Mouse (Mus musculus): ENCODE measurements around the gene Tmem126b.

Gene Tmem126b

GRCm38 (mm10) chr7:90475793-90476312, at the start of gene Tmem126b:
Gene Tmem126b (minus strand): TSS chr7:90476001.
- DNase-seq (ENCODE audit: low spot score), result peak; percentile 98

- DNase-seq (ENCODE audit: low spot score), result peak; percentile 13
Observed at GRCm38 (mm10) chr7:90512293-90512692, 36.5 kb upstream of the Tmem126b start.

DNA sequence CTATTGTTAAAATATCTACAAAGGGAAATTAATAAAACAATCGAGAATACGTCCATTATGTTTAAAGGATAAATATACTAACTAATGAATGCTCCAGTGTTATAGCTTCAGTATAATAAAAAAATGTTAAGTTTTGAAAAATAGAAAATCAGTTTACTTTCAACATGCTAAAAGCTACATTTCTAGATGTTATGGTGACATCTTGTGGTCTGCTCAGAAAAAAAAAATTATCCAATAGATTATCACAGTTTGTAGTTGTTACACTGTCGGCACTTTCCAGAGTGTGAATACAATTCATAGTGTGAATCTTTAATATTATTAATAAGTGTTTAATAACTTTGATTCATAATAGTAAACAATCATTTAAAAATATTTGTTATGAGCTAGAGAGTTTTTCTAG, 32.3 kb upstream of the Tmem126b start:
- no peak for DNase-seq (ENCODE audit: low spot score)

- no peak for DNase-seq (ENCODE audit: low spot score)
Observed at GRCm38 (mm10) chr7:90482607-90483006, 6.8 kb upstream of the Tmem126b start.

DNA sequence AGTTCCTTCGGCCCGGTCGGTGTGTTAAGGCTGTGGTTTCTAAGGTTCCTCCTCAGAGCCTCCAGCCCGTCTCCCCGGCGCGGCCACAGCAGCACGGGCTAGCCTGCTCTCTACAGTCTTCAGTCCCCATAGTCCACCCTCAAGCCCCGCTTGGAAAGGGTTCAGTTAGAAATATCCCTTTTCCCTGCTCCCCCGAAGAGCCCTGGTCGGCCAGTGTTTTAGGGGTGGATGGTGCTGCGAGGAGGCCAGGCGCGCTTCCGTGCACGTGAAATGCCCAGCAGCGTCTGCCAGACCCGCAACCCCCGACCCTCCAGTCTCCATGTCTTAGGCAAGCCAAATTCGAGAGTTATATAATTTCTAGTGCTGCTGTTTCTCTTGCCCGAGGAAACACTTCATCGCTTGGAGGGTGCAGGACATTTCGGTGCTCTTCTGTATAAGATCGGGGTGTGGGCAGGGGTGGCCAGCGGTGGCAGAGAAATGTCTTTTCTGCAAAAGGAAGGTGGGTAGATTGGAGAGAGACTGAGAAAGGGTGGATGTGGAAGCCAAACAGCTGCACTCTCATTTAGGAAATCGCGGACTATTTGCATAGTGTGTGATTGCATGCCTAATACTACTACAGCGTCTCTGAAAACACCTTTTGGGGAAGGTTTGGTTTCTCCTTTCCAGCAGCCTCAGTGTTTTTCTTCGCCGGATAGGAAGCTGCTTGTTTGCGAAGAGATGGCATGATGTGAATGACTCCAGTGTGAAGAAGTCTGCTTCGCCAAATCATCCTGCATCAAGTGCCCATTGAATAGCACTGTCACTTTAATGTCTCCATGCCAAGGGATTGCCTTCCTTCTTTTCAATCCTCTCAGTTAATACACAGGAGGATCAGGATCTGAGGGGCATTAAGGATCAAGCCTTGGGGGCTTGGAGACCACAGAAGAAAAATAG, 778 bp upstream of the Tmem126b start, which contains the start of gene Dlg2:
TSS of gene Dlg2 (plus strand) at position 360 of the 933 bp plus-strand sequence.
- no peak for DNase-seq (ENCODE audit: low spot score)

GRCm38 (mm10) chr7:90473511-90473910, 2.3 kb downstream of the Tmem126b start:
- DNase-seq (ENCODE audit: low spot score), result no peak

GRCm38 (mm10) chr7:90461441-90461840, 14.4 kb downstream of the Tmem126b start:
- DNase-seq (ENCODE audit: low spot score), result no peak

DNA sequence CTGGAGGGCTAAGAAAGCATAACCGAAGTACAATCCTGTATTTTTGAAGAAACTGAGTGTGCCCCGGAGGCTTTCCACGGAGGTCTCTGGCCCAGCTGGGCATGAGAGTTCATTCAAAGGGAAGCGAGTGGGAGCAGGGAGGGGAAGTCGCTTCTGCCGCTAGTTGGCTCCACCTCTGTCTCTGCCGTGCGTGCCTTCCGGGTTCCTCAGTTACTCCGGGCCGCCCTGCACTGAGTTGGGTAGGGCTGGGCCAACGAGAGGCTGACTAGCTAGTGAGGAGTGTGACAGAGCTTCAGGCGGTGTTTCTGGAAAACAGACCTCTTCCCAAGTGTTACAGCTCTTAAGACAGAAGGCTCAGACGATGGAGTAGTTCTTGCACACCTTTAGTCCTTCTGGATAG, 14.9 kb downstream of the Tmem126b start:
- DNase-seq (ENCODE audit: low spot score), result no peak

GRCm38 (mm10) chr7:90460330-90460729, 15.5 kb downstream of the Tmem126b start:
- no peak for DNase-seq (ENCODE audit: low spot score)

DNA sequence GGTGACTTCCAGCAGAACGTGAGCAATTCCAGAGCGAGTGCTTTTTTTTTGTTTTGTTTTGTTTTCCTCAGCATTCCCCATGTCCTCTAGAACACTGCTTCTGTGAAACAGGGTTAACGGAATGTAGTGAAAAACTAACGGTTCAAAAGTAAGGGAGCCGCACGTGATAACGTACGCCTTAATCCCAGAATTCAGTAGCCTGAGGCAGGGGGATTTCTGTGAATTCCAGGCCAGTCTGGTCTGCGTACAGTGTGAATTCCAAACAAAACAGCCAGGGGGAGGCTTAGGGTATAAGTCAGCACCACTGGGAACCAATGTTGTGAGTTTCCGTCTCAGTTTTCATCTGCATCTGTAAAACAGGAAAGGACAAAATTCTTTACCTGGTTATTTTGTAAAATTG, 18.3 kb downstream of the Tmem126b start:
- no peak for DNase-seq (ENCODE audit: low spot score)

GRCm38 (mm10) chr7:90456845-90457468, 18.8 kb downstream of the Tmem126b start, which contains the start of gene Tmem126a:
Gene Tmem126a (minus strand): TSS chr7:90457229.
- DNase-seq (ENCODE audit: low spot score), result peak; percentile 71

DNA sequence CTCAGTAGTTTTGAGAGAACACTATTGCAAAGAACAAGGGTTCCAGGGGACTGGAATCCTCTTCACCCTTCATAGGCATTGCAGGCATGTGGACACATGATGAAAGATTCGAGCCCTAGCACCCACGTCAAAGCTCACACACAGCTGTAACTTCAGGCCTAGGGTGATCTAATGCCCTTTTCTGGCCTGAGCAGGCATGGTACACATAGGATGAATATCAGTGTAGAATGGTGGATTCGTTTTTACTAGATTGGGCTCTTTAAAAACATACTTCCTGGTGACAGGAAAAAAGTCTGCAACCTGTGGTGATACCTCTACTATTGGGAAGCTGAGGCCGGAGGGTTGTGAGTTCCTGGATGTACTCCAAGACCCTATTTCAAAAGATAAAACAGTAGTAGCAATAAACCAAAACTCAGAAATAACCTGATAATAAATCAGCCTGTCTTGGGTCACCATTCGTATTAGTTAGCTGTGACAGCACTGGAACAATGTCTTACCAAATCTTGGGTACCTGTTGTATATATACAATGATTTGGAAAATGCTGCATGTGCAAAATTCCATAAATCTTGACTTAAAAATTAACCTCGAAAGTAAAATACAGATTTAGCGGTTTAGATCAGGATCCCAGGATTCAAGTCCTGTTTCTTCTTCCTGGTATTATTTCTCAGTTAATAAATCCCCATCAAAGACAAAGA, 19.5 kb downstream of the Tmem126b start:
- DNase-seq (ENCODE audit: low spot score), result no peak

DNA sequence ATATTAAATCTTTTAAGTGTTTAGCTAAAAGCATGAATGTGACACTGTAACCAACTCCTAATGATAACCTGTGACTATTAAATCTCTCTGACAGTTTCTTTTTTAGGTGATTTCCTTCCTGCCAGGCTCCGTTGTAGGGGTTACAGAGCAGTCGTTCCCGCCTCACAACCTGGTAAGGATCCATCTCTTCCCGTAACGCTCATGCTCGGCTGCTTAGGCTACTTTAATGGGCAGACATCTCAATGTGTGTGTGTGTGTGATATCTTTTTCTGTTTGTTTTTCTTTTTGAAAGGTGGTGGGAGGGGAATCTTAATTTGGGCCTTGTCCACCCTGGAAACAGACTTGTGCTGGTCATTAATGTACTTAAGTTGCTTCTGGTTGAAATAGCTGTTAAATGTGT, 31.6 kb downstream of the Tmem126b start:
- no peak for DNase-seq (ENCODE audit: low spot score)

DNA sequence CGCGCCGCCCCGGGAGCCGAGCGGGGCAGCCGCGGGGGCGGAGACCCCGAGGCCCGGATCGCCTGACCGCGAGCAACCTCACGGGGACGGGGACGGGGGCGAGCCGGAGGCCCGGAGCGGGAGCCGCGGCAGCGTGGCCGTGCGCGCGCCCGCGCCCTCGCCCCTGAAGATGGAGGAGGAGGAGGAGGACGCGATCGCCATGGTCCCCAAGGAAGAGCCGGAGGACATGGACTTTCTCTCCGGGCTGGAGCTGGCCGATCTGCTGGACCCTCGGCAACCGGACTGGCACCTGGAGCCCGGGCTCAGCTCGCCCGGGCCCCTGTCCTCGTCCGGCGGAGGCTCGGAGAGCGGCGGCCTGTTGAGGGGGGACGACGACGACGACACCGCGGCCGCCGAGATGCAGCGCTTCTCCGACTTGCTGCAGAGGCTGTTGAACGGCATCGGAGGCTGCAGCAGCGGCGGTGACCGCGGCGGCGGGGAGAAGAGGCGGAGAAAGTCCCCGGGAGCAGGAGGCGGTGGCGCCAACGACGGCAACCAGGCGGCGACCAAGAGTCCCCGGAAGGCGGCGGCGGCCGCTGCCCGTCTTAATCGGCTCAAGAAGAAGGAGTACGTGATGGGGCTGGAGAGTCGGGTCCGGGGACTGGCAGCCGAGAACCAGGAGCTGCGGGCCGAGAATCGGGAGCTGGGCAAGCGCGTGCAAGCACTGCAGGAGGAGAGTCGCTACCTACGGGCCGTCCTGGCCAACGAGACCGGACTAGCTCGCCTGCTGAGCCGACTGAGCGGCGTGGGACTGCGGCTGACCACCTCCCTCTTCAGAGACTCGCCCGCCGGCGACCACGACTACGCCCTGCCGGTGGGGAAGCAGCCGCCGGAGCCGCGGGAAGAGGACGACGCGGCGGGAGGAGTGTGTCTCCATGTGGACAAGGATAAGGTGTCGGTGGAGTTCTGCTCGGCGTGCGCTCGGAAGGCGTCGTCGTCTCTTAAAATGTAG, 32.4 kb downstream of the Tmem126b start:
- DNase-seq (ENCODE audit: low spot score), result no peak

- peak; percentile 94 for DNase-seq (ENCODE audit: low spot score)
Observed at GRCm38 (mm10) chr7:90442518-90443080, 33.2 kb downstream of the Tmem126b start, which contains the start of gene Crebzf. Gene Crebzf (plus strand): TSS chr7:90442729.

DNA sequence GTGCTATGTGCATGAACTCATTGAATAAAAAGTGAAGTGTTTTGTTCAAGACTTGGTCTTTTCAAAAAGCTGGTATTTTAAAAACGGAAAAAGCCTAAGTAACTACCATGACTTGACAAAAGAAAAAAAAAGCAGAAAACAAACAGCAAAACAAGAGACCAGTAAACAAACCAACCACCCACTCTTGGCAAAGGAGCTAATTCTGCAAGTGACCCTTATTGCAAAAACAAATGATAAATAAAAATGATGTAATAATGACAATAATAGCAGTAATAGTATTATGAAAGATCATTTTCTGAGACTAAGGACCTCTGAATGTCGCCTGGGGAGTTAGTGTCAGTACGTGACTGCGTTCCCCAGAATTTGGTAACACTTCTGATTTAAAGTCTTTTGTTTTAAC, 33.7 kb downstream of the Tmem126b start:
- no peak for DNase-seq (ENCODE audit: low spot score)

GRCm38 (mm10) chr7:90440044-90440443, 35.8 kb downstream of the Tmem126b start:
- DNase-seq (ENCODE audit: low spot score), result no peak

DNA sequence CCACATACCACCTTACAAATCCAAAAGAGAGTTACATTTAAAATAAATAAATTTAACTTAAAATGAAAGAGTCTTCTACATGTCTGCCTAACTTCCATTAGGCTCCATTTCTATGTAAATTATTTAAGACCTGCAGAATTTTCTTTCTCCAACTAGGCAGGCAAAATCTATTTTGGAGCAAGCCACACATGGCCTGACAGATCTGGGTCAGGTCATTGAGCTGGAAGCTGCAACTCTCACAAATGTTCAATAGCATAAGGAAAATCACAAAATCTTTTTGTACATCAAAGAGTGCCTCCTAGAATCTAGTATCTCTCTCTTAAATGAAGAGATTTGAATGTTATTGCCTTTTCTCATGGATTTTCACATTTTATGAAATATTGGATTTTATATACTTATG, 43.6 kb downstream of the Tmem126b start:
- no peak for DNase-seq (ENCODE audit: low spot score)

GRCm38 (mm10) chr7:90427006-90427405, 48.8 kb downstream of the Tmem126b start:
- DNase-seq (ENCODE audit: low spot score), result no peak
